Mouse (Mus musculus): ENCODE data around the gene Tspan2.

- TF ChIP-seq POLR2A (IDR thresholded peaks at IDR 0.05; ENCODE audit: borderline replicate concordance, extremely low read depth, low read depth, low read length) (no peak), CTCF (IDR thresholded peaks at IDR 0.05; ENCODE audit: insufficient read depth, low read length) (no peak)
These were observed 9.4 kb upstream of the Tspan2 start for GRCm38 (mm10) chr3:102724798-102725459.
